Mouse (Mus musculus): ENCODE data around the gene Mboat2.

The Mboat2 gene

GRCm38 (mm10) chr12:24830766-24831152 is at the start of gene Mboat2:
TSS of gene Mboat2 (plus strand) at chr12:24830879.
- ATAC-seq (ENCODE audit: low TSS enrichment), result peak; percentile 50

GRCm38 (mm10) chr12:24783735-24784134 is 46.9 kb upstream of the Mboat2 start:
- no peak for ATAC-seq (ENCODE audit: low TSS enrichment)

- ATAC-seq (ENCODE audit: low TSS enrichment), result no peak
Observed at GRCm38 (mm10) chr12:24785882-24786281, 44.8 kb upstream of the Mboat2 start.

DNA sequence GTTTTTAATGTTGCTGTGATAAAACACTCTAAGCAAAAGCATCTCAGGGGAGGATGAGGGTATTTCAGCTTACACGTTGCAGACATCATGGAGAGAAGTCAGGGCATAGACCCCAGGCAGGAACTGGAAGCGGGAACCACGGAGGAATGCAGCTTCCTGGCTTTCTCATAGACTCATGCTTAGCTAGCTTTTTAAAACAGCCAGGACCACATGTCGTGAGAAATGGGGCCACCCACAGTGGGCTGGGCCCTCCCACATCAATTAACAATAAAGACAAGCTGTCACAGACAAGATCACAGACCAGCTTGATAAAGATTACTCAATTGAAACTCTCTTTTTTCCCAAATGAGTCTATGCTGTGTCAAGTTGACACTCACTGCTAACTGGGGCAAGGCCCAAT is 44.4 kb upstream of the Mboat2 start:
- ATAC-seq (ENCODE audit: low TSS enrichment), result no peak

GRCm38 (mm10) chr12:24789659-24790058 is 41.0 kb upstream of the Mboat2 start:
- ATAC-seq (ENCODE audit: low TSS enrichment), result no peak

DNA sequence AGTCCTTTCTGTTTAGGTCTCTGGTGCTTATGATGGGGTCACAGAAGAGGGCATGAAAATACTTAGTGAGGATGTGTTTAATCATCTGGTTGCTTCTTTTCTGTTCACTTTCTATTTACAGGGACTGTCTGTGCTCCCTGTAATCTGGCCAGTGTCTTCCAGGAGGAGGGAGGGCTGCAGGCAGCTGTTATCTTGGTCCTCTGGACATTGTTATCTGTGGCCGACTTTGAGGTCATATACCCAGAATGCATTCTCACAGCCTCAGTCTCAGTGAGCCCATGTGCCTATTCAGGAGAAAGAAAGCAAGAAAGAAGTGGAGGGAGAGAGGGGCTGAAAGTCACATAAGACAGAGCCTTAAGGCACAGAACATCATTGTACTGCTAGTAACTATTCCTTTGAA is 19.4 kb upstream of the Mboat2 start:
- ATAC-seq (ENCODE audit: low TSS enrichment), result no peak

DNA sequence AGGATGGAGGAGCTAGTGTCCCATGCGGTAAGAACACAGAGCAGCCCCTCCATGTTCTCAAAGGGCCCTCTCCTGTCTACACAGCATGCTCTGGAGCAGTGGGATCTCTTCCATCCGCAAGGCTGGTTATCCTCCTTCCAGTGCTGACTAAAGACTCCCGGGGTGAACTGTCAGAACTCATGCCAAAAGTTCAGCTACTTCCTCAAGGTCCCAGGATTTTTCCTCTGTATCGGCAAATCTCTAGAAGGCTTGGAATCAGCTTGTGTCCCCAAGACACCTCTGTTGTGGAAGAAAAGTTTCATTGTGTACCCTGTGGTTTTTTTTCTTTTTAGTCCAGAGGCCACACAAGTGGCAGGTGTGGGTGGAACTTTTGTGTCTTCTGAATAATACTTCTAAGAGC is 18.8 kb upstream of the Mboat2 start:
- ATAC-seq (ENCODE audit: low TSS enrichment), result no peak

- ATAC-seq (ENCODE audit: low TSS enrichment), result no peak
Observed at GRCm38 (mm10) chr12:24822831-24823230, 7.8 kb upstream of the Mboat2 start.

DNA sequence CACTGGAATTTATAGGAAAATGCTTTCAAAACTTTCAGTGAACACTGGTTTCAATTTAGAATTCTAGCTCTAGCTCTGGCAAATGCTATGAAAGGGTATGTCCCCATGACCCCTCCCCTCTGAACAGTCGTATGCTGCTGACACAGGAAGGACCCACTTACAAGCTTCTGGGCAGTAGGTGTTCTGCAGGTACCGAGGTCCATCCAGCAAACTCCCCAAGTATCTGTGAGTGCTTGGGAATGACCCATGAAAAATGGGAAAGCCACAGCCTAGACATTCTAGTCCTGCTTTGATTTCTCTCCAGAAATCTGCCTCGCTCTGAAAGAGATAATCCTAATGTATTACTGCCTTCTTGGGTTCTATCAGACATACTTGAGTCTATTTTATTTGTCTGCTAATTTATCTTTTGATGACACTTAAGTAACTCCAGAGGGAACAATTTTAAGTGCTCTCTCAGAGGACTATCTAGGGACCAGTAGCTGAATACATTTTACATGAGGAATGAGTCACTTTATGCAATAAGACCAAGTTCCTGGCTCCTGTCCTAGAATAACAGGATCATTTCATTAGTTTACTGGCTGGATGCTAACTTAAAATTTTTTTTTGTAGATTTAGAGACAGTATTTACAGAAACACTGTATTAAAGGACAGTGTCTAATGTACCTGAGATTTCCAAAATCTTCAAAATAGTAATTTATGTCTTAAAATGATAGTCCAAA is 6.9 kb upstream of the Mboat2 start:
- no peak; the same call in 1 of the 2 replicates for ATAC-seq (ENCODE audit: low TSS enrichment)

DNA sequence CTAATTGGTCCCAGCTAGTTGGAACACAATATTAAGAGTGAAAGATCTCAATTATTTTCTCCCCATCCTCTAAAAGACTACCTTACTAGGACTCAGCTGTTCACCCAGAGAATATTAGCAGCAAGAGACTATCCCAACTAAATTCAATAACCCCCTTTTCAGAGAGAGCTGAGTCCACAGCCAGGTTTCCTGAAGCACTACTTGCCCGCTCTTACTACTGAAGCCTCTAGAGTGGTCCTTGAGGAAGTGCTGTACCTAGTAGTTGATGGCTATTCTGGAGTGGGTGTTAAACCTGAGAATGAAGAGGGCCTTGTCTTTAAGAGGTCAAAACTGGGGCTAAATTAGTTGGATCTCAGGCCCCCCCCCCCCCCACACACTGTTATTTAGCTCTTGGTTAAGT is 593 bp upstream of the Mboat2 start:
- ATAC-seq (ENCODE audit: low TSS enrichment), result no peak

GRCm38 (mm10) chr12:24831153-24831963 is 679 bp downstream of the Mboat2 start:
- ATAC-seq (ENCODE audit: low TSS enrichment), result peak; percentile 94

- peak; percentile 6; the same call in 1 of the 2 replicates for ATAC-seq (ENCODE audit: low TSS enrichment)
Observed at GRCm38 (mm10) chr12:24831964-24832427, 1.3 kb downstream of the Mboat2 start.

GRCm38 (mm10) chr12:24832438-24832837 is 1.8 kb downstream of the Mboat2 start:
- ATAC-seq (ENCODE audit: low TSS enrichment), result no peak

GRCm38 (mm10) chr12:24837947-24838346 is 7.3 kb downstream of the Mboat2 start:
- ATAC-seq (ENCODE audit: low TSS enrichment), result no peak

DNA sequence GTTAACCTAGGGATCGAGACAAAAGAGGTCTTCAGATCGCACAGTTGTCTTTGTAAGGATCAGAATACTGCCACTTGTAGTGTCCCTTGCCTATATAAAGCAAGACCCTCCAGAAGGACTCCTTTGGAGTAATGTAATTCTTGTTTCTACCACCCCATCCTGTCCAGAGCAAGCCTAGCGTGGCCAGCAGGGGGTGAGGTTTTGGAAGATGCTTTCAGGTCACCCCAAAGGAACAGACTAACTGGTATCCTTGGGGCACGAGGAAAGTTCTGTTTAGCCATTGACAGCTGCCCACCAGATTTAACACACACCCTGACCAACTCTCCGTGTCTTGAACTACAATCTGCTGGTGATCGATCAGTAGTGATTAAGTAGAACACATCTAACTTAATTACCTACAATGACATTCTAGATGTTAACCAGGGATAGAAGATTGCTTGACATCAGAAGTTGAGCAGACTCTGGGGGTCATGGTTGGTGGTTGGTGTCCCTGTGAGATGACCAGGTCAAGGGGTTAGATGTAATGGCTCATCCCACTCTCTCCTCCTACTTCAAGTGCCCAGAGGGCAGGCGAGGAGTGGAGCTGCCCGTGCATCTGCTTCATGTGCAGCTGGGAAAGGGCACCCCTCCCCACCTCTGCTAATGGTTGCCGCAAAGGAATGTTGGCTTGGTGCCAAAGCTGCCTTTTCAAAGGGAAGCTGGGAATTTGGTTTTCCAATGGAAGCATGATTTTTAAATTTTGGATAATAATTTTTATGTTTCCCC is 10.6 kb downstream of the Mboat2 start:
- ATAC-seq (ENCODE audit: low TSS enrichment), result no peak

GRCm38 (mm10) chr12:24842299-24842910 is 11.7 kb downstream of the Mboat2 start:
- 0 out of 2 replicates have a peak, but pooled peaks have one; percentile 14 for ATAC-seq (ENCODE audit: low TSS enrichment)

GRCm38 (mm10) chr12:24843395-24844072 is 12.9 kb downstream of the Mboat2 start:
- ATAC-seq (ENCODE audit: low TSS enrichment), result no peak

DNA sequence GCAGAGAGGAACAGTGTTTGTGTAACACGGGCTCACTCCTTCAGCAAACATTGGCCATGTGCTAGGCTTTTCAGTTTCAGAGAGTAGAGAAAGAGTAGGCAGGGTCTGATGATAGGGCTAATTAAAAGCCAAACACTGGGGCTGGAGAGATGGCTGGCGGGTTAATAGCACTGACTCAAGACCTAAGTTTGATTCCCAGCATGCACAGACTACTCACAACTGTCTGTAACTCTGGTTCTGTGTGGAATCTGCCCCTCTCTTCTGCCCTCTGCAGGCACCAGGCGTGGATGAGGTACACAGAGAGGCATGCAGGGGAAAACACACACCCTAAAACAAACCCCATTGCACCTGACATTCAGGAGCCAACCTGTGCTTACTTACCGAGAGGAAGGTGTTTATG is 14.7 kb downstream of the Mboat2 start:
- no peak for ATAC-seq (ENCODE audit: low TSS enrichment)

GRCm38 (mm10) chr12:24848107-24848506 is 17.4 kb downstream of the Mboat2 start:
- ATAC-seq (ENCODE audit: low TSS enrichment), result no peak

DNA sequence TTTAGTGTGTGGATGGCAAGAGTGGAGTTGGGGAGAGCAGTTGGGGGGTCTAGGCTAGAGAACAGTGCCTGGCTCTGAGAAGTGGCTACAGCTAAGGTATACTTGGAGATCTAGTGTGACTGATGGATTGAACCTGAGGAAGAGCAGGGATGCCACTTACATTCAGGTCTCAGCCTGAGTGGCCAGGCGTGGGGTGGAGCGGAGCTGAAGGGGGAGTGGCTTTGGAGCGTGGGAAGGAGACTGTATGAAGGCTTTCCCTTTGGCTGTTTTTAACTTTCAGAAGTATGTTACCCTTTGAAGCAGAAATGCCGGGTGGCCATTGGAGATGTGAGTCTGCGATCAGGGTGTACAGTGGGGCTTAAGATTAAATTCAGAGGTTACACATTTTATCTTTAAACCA is 26.7 kb downstream of the Mboat2 start:
- ATAC-seq (ENCODE audit: low TSS enrichment), result no peak

- no peak for ATAC-seq (ENCODE audit: low TSS enrichment)
Observed at GRCm38 (mm10) chr12:24859357-24859756, 28.7 kb downstream of the Mboat2 start.

Measured in frontal cortex, adult (tissue).